Mouse (Mus musculus) small intestine, adult 2 months (tissue): ENCODE results near the gene Chd4.

ENCODE experiments used
- CTCF ChIP-seq: fragments of 200-500 bp; IDR thresholded peaks from 2 replicates; pipeline ENCODE4 v1.5.1; 2012; ENCODE audit warnings: low read depth, mild to moderate bottlenecking, control low read depth, inconsistent platforms, low read length, moderate library complexity, mixed read lengths; ENCODE audit not compliant: insufficient replicate concordance, insufficient read length; ENCODE audit errors: extremely low read depth
- POLR2A ChIP-seq: fragments of 200-500 bp; IDR thresholded peaks from 2 replicates; pipeline ENCODE4 v1.6.1; 2012; ENCODE audit warnings: low read depth, mild to moderate bottlenecking, control low read depth, inconsistent platforms, low read length, moderate library complexity

GRCm38 (mm10) chr6:125148926-125149568 lies 53.3 kb downstream of the Chd4 start:
- TF ChIP-seq CTCF: no peak
- TF ChIP-seq POLR2A: no peak
